In the genomic region with DNA sequence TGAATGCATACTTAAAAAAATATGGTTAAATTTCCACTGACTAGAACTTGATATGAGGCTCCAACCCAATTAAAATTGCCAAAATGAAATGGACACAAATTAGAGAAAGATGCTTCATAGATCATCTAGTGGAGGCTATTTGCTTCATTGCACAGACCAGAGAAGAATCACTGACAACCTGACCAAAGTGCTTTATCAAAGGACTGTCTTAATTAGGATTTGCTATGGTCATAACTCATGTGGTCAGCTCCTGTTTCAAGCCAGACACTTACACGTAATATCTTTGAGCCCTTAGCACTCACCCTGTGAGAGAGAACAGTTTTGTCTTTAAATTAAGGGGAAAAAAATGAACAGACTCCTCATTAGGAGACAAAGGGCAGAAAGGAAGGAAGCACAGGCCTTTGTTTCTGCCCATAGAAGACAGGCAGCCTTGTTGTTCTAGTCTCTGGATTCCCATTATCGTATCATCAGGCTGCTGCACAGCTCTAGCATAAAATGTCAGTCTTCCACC, we compare ENCODE assay signal across 18 mouse cellular contexts. TPM values are rescaled to one million over a fixed set of nuclear protein-coding genes. Genes with fewer than 3 reads are reported as not detected.
"Had no signal": no experiment of that assay in that cellular context is flagged by ENCODE, and none has a peak within 500 bp of the region (broad histone marks: within the 10 kb centered on the region; RNA-seq: fewer than 3 reads in every experiment).

No protein-coding gene starts in this region.

- H3K27me3 ChIP-seq: midbrain, embryonic 13.5 days; midbrain, embryonic 15.5 days; neural tube, embryonic 12.5 days had no signal

- H3K4me2 ChIP-seq: lung, embryonic 14.5 days; midbrain, embryonic 11.5 days; midbrain, embryonic 13.5 days; midbrain, embryonic 15.5 days; neural tube, embryonic 12.5 days had no signal

- H3K9ac ChIP-seq: lung, embryonic 14.5 days; midbrain, embryonic 13.5 days; midbrain, embryonic 15.5 days; neural tube, embryonic 12.5 days had no signal

- H3K36me3 ChIP-seq: midbrain, embryonic 13.5 days; midbrain, embryonic 15.5 days; neural tube, embryonic 12.5 days had no signal

- ATAC-seq: midbrain, embryonic 13.5 days; midbrain, embryonic 15.5 days had no signal

- H3K9me3 ChIP-seq: midbrain, embryonic 13.5 days; midbrain, embryonic 15.5 days; neural tube, embryonic 12.5 days had no signal

- H3K27ac ChIP-seq: midbrain, embryonic 13.5 days; midbrain, embryonic 15.5 days; neural tube, embryonic 12.5 days had no signal

- H3K4me1 ChIP-seq: midbrain, embryonic 13.5 days; midbrain, embryonic 15.5 days; neural tube, embryonic 12.5 days had no signal

- DNase-seq: lung, adult 18-20 months; lung, embryonic 14.5 days; lung, postnatal 10 days; lung, postnatal 4 days; right cerebral cortex, postnatal 25 days; right cerebral cortex, postnatal 4 days; spleen, adult 18-20 months; thymus, adult 18-20 months; thymus, postnatal 14 days; thymus, postnatal 36 days had no signal

- H3K4me3 ChIP-seq: midbrain, embryonic 13.5 days; midbrain, embryonic 15.5 days; neural tube, embryonic 12.5 days had no signal

RNA-seq across cellular contexts. Expression of gene Pdk4, which starts 41.8 kb away (rescaled TPM):
- total RNA-seq: megakaryocyte, adult 5-6 weeks; megakaryocyte-erythroid progenitor cell, adult 5-6 weeks; monocyte, adult 5-6 weeks; neutrophil, adult 5-6 weeks had no signal
